Mouse (Mus musculus) liver, adult 2 months (tissue): ENCODE results near the gene Eea1.

ENCODE experiments used
- CTCF ChIP-seq: fragments of 200-500 bp; IDR thresholded peaks from 2 replicates; pipeline ENCODE4 v1.5.1; 2011; ENCODE audit warnings: low read depth, low read length, control low read depth
- POLR2A ChIP-seq: fragments of 200-500 bp; IDR thresholded peaks from 2 replicates; pipeline ENCODE4 v1.6.1; 2011; ENCODE audit warnings: low read length, control low read depth; ENCODE audit not compliant: insufficient read depth; ENCODE audit errors: extremely low read depth

- TF ChIP-seq CTCF = no peak
- no peak for TF ChIP-seq POLR2A
Observed at GRCm38 (mm10) chr10:96076461-96076860, 136.0 kb downstream of the Eea1 start.
